Mouse (Mus musculus): ENCODE results near the gene Rps6.

DNA sequence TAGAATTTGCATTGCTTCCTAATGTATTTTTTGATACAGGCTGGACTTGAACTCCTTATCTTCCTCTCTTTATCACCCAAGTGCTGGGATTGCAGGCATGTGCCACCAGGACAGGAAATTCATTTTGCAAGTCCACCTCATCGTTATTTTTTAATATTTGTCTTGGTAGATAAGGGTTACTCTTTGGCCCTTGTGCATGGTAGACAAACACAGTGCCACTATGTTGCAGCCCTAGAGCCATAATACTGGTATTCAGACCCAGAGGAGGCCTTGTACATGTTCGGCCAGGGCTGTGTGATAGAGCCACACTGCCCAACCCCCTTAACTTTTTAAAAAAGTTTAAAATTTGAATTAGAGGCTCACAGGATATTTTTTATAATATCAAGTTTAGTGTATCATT is 10.0 kb downstream of the Rps6 start:
- TF ChIP-seq POLR2A (IDR thresholded peaks at IDR 0.05; ENCODE audit: insufficient read length, low read depth) (no peak), USF1 (IDR thresholded peaks at IDR 0.05; ENCODE audit: low read depth) (no peak), MYOD1 (IDR thresholded peaks at IDR 0.05; ENCODE audit: control insufficient read depth in 1 of 3, insufficient read length in 2 of 3, low read depth in 2 of 3) (no peak), CEBPB (IDR thresholded peaks at IDR 0.05; ENCODE audit: insufficient read depth, poor library complexity, severe bottlenecking) (no peak)
